Mouse (Mus musculus) midbrain, embryonic 14.5 days (tissue): ENCODE data around the gene 2210016F16Rik. TPM values are rescaled to one million over a fixed set of nuclear protein-coding genes. Genes with fewer than 3 reads are reported as not detected.
"Not testable (repeated sequence)": the region's sequence is repeated elsewhere in the genome, so short reads cannot be mapped to it uniquely, and the experiment has no call there.

ENCODE experiments used
- ATAC-seq: fragments of 200-750 bp; cut with Nextera tagmentation; 2 replicates; pipeline ENCODE4 v1.8.0; 2017; ENCODE audit warnings: moderate number of reproducible peaks, moderate library complexity; ENCODE audit not compliant: low FRiP score, low TSS enrichment
- DNase-seq: peaks from one replicate; pipeline ENCODE4 v3.0.0-alpha.2; 2015
- H3K27ac ChIP-seq: fragments of 300-500 bp; sonication (generic); replicated peaks from 2 replicates; pipeline ENCODE4 v1.5.1; 2014; ENCODE audit warnings: mild to moderate bottlenecking, low read depth, low read length, moderate library complexity
- H3K27me3 ChIP-seq: fragments of 300-500 bp; sonication (generic); 2 replicates; pipeline ENCODE4 v1.6.1; 2014; ENCODE audit warnings: low read length, control low read depth, mixed read lengths; ENCODE audit not compliant: control insufficient read depth, insufficient read depth
- H3K36me3 ChIP-seq: fragments of 300-500 bp; sonication (generic); 2 replicates; pipeline ENCODE4 v1.6.1; 2014; ENCODE audit warnings: low read length, control low read depth; ENCODE audit not compliant: control insufficient read depth, insufficient read depth
- H3K4me1 ChIP-seq: fragments of 300-500 bp; sonication (generic); 2 replicates; pipeline ENCODE4 v1.6.1; 2014; ENCODE audit warnings: mild to moderate bottlenecking, antibody characterized with exemption, low read length, control low read depth; ENCODE audit not compliant: control insufficient read depth, insufficient read depth
- H3K4me2 ChIP-seq: fragments of 300-500 bp; sonication (generic); 2 replicates; pipeline ENCODE4 v1.6.1; 2014; ENCODE audit warnings: mild to moderate bottlenecking, low read length, moderate library complexity
- H3K4me3 ChIP-seq: fragments of 300-500 bp; sonication (generic); replicated peaks from 2 replicates; pipeline ENCODE4 v1.5.1; 2014; ENCODE audit warnings: low read depth, low read length
- H3K9ac ChIP-seq: fragments of 300-500 bp; sonication (generic); replicated peaks from 2 replicates; pipeline ENCODE4 v1.6.1; 2014; ENCODE audit warnings: mild to moderate bottlenecking, low read length, moderate library complexity
- H3K9me3 ChIP-seq: fragments of 300-500 bp; sonication (generic); 2 replicates; pipeline ENCODE4 v1.6.1; 2016; ENCODE audit warnings: low read length, control low read depth, mixed read lengths; ENCODE audit not compliant: control insufficient read depth
- WGBS: fragments of 180-500 bp; shearing (Covaris S2); extraction: QIAGEN DNeasy Blood & Tissue Kit; methylation state at CpG from one replicate; pipeline ENCODE4 v1.1.7; 2014; 5-methylcytosine and 5-hydroxymethylcytosine counted together
- polyA plus RNA-seq: library from polyadenylated mRNA; unstranded; fragments of >200 nt; fragmentation: Nextera tagmentation; extraction: Ambion mirVana; gene quantifications from 2 replicates; pipeline ENCODE4 v1.2.1, GENCODE M21; 2014

Gene 2210016F16Rik
- polyA plus RNA-seq, 1 experiment from 2014 or later = 22.9 TPM

DNA sequence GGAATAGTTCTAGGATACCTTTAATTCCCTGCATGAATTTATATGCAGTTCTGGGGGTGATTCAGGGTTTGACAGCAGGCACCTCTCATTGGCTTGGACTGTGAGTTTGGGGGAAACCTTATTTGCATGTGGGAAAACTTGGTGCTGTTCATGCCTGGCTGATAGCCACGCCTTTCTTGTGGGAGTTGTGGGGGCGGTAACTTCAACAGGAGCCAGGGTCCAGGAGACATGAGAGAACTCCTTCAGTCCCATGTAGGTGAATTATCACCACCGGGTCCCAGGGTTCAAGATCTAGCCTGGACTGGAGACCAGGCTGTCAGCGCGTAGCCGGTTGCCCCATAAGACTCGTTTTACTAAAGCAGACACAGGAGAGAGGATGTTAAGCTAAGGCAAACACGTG, 19.8 kb downstream of the 2210016F16Rik start:
- not testable (repeated sequence) for H3K4me3 ChIP-seq, H3K27ac ChIP-seq, H3K36me3 ChIP-seq, H3K4me2 ChIP-seq, H3K9ac ChIP-seq, H3K27me3 ChIP-seq, H3K9me3 ChIP-seq, DNase-seq, H3K4me1 ChIP-seq, ATAC-seq
- 85% methylated on average over 8 of the region's 8 CpGs for WGBS

DNA sequence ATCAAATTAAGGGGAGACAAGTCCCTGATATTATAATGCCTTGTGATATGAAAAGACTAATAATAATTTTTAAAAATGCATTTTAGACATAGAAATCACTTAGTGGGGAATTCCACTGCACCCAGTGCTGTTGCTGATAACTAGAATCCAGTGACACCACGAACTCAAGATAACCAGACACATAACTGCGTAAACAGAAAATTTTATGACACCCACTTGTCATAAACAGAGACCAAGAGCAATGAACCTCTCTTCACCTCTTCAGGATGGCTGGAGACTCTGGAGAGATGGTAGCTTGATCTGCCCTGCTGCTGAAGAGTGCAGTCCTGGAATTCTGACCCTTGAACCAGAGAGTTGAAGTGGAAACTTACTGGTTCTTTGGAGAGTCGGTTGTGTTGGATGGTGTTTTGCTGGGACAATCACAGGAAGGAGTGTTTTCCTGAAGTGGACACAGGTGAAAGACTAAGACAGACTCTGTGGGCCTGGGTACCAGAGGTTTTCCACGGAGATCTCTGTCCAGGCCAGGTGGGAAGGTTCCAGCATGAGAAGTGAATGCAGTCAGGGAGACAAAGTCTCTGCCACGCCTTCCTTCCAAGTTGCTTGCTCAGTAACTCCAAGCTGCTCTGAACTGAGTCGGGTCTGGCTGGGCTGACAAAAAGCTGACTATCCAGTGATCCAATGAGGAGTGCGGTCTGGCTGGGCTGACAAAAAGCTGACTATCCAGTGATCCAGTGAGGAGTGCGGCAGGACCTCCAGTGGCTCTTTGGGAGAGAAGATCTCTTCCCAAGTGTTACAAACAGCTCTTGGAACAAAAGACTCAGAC, 20.5 kb downstream of the 2210016F16Rik start:
- Histone ChIP-seq H3K4me2 (no peak overlapping the region), H3K4me1 (no peaks in the 10 kb centered on the region), H3K36me3 (no peaks in the 10 kb centered on the region), H3K4me3 (no peak overlapping the region), H3K27ac (no peak overlapping the region), H3K27me3 (no peaks in the 10 kb centered on the region), H3K9me3 (0 out of 2 replicates have a peak, but pooled peaks cover 5% of the 10 kb centered on the region), H3K9ac (no peak overlapping the region)
- ATAC-seq (no peak), DNase-seq (no peak)
- WGBS = 85% methylated on average over 8 of the region's 8 CpGs

DNA sequence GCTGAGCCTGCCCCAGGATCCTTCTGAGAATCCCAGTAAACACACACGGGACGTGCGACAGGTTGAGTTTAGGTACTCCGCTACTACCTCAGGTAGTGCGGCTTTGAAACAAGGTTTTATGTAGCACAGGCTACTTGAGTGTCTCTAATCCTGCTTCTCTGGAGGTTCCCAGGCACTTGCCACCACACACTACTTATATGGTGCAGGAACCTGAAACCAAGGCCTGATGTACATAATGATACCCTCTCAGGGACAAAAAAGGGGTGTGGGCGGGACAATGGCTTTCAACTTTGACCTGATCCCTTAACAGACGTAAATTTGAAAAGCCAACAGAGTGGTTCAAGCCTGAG, 25.7 kb downstream of the 2210016F16Rik start:
- Histone ChIP-seq H3K36me3 (no peaks in the 10 kb centered on the region), H3K4me1 (0 out of 2 replicates have a peak, but pooled peaks cover 2% of the 10 kb centered on the region), H3K9me3 (0 out of 2 replicates have a peak, but pooled peaks cover 5% of the 10 kb centered on the region), H3K27me3 (no peaks in the 10 kb centered on the region), H3K27ac (peak overlapping the region; percentile 41; the same call in 1 of the 2 replicates), H3K4me2 (peak overlapping the region; percentile 91), H3K4me3 (peak overlapping the region; percentile 64), H3K9ac (peak overlapping the region; percentile 64)
- DNase-seq = no peak
- ATAC-seq = no peak; the same call in 1 of the 2 replicates
- 6% methylated on average over 7 of the region's 7 CpGs for WGBS

DNA sequence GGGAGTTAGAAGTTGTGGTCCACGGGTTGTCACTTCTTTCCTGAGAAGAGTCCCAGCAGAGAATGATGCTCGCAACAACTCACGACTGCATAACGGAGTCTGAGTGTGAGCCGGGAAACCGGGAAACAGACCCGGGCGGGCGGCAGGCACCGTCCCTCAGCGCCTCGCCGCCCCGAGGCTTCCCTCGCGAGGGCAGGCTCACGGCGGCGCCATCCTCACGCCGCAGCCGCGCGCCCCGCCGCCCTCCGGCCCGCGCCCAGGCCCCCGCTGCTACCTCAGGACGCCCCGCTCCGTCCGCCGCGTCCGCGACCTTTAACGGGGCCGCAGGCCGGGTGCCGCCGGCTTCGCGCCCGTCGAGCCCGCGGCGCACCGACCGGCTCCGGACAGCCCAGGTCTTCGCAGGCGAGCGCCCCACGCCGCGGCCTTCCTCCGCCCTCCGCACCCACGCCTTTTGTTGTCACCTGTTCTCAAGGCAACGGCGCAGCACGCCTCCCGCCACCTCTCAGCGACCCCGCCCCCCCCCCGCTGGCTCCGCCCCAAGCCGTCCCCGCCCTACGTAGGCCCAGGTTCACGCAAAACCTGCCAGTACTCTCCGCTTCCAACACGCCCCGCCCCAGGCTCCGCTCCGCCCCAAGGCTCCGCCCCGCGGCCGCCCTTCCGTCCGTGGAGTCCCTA, 26.3 kb downstream of the 2210016F16Rik start, which contains the start of gene Kif27:
Gene Kif27 (minus strand): TSS at position 494 of the 675 bp plus-strand sequence.
- 0 out of 2 replicates have a peak, but pooled peaks cover 2% of the 10 kb centered on the region for H3K4me1 ChIP-seq
- under 1% methylated on average over 85 of the region's 85 CpGs for WGBS
- ATAC-seq (peak; percentile 93), DNase-seq (peak; percentile 86)
- no peaks in the 10 kb centered on the region for H3K36me3 ChIP-seq
- no peaks in the 10 kb centered on the region for H3K27me3 ChIP-seq
- H3K4me2 ChIP-seq = peak within 1 kb of the TSS; percentile 91
- H3K27ac ChIP-seq = peak within 1 kb of the TSS; percentile 41; the same call in 1 of the 2 replicates
- peak within 1 kb of the TSS; percentile 64 for H3K4me3 ChIP-seq
- H3K9me3 ChIP-seq = 0 out of 2 replicates have a peak, but pooled peaks cover 5% of the 10 kb centered on the region
- peak within 1 kb of the TSS; percentile 64 for H3K9ac ChIP-seq

DNA sequence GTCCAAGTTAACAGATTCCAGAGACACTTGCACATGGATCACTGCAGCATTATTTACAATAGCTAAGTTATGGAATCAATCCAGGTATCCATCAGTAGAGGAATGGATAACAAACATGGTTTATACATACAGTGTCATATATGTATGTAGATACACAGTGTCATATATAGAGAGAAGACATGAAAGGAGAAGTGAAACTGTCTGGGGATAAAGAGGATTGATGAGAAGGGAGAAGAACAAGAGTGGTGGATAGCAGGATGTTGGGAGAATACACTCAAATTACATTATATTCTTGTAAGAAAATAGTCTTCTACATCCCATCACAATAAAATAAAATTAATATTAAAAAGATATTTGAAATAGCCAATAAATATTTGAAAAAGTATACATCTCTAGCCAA, 32.0 kb downstream of the 2210016F16Rik start:
- H3K27me3 ChIP-seq = no peaks in the 10 kb centered on the region
- no peak overlapping the region for H3K4me3 ChIP-seq
- no peaks in the 10 kb centered on the region for H3K36me3 ChIP-seq
- no peaks in the 10 kb centered on the region for H3K9me3 ChIP-seq
- no peak overlapping the region for H3K4me2 ChIP-seq
- H3K27ac ChIP-seq = no peak overlapping the region
- DNase-seq = no peak
- no peak overlapping the region for H3K9ac ChIP-seq
- no peaks in the 10 kb centered on the region for H3K4me1 ChIP-seq
- no peak for ATAC-seq

DNA sequence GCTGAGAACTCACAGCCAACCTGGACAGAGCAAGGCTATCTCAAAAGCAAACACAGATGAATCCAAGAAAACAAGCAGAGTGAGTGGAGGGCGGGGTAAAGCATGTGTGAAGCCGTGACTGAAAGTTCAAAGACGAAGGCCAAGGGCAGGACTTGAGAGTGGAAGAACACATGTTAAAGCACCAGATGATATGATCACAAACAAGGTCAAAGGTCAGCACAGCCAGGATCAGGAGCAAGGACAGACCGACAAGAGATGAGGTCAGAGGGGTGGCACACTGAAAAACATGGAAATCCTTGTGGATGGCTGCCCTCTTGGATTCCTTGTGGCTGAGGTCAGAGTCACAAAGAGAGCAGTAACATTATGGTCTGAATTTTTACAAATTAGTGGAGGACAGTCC, 34.4 kb downstream of the 2210016F16Rik start:
- H3K9me3 ChIP-seq = no peaks in the 10 kb centered on the region
- H3K27ac ChIP-seq = no peak overlapping the region
- ATAC-seq (no peak), DNase-seq (no peak)
- no peaks in the 10 kb centered on the region for H3K27me3 ChIP-seq
- no peak overlapping the region for H3K9ac ChIP-seq
- no peaks in the 10 kb centered on the region for H3K4me1 ChIP-seq
- 70% methylated on average over 4 of the region's 4 CpGs for WGBS
- no peaks in the 10 kb centered on the region for H3K36me3 ChIP-seq
- no peak overlapping the region for H3K4me3 ChIP-seq
- H3K4me2 ChIP-seq = no peak overlapping the region

DNA sequence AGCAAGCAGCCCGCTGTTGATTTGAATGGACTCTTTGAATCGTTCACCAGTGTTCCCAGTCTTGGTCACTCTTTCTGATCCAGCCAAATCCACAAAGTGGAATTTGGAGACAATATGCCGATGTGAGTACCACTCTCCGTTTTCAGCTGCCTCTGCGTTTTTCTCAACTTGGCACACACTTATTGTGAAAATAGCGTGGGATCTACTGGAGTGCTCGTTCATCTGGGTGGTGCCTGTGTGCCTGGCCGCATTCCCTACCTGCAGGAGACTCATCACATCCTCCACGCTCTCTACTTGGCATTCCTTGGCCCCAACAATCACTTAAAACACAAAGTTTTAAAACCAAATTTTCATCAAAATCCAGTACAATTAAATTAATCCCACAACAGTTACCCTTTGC, 40.5 kb downstream of the 2210016F16Rik start:
- no peak overlapping the region for H3K27ac ChIP-seq
- H3K4me3 ChIP-seq = no peak overlapping the region
- ATAC-seq (no peak), DNase-seq (no peak)
- no peaks in the 10 kb centered on the region for H3K36me3 ChIP-seq
- no peaks in the 10 kb centered on the region for H3K27me3 ChIP-seq
- H3K4me2 ChIP-seq = no peak overlapping the region
- no peak overlapping the region for H3K9ac ChIP-seq
- no peaks in the 10 kb centered on the region for H3K9me3 ChIP-seq
- WGBS = 90% methylated on average over 9 of the region's 9 CpGs
- no peaks in the 10 kb centered on the region for H3K4me1 ChIP-seq

DNA sequence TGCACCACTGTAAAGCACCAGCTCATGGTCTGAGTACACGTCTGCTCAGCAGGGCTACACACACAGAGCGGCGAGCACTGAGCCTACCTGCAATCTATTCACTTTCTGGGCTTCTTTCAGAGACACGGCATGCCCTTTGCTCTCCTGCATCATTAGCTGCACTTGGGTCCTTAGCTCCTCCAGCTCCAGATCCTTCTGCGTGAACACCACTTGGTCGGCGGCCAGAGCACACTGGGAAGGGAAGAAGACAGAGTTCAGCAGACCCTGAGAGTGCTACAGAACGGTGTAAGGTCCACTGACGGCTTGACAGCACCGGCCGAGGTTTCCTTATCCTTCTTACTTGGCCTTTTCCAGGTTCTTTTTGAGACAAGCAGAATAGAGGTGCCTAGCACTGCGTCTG, 47.6 kb downstream of the 2210016F16Rik start:
- WGBS = 86% methylated on average over 12 of the region's 12 CpGs
- Histone ChIP-seq H3K27me3 (no peaks in the 10 kb centered on the region), H3K27ac (no peak overlapping the region), H3K4me3 (no peak overlapping the region), H3K9ac (no peak overlapping the region), H3K9me3 (no peaks in the 10 kb centered on the region), H3K4me2 (no peak overlapping the region), H3K36me3 (no peaks in the 10 kb centered on the region), H3K4me1 (no peaks in the 10 kb centered on the region)
- ATAC-seq (no peak), DNase-seq (no peak)
